Mouse (Mus musculus): ENCODE data around the gene Plcd1.

The Plcd1 gene

GRCm38 (mm10) chr9:119091581-119092310 is 1.6 kb downstream of the Plcd1 start:
- ATAC-seq (ENCODE audit: low TSS enrichment): no peak

- no peak for ATAC-seq (ENCODE audit: low TSS enrichment)
Observed at GRCm38 (mm10) chr9:119090462-119090861, 2.8 kb downstream of the Plcd1 start.

- ATAC-seq (ENCODE audit: low TSS enrichment): no peak
Observed at GRCm38 (mm10) chr9:119089437-119089836, 3.9 kb downstream of the Plcd1 start.

- ATAC-seq (ENCODE audit: low TSS enrichment): peak; percentile 74
Observed at GRCm38 (mm10) chr9:119088148-119088801, 5.0 kb downstream of the Plcd1 start.

GRCm38 (mm10) chr9:119087309-119087708 is 6.0 kb downstream of the Plcd1 start:
- ATAC-seq (ENCODE audit: low TSS enrichment): no peak

- no peak for ATAC-seq (ENCODE audit: low TSS enrichment)
Observed at GRCm38 (mm10) chr9:119086451-119086850, 6.9 kb downstream of the Plcd1 start.

GRCm38 (mm10) chr9:119083966-119084365 is 9.3 kb downstream of the Plcd1 start:
- ATAC-seq (ENCODE audit: low TSS enrichment): no peak

- no peak for ATAC-seq (ENCODE audit: low TSS enrichment)
Observed at GRCm38 (mm10) chr9:119082656-119083430, 10.5 kb downstream of the Plcd1 start.

GRCm38 (mm10) chr9:119082039-119082438 is 11.3 kb downstream of the Plcd1 start:
- no peak for ATAC-seq (ENCODE audit: low TSS enrichment)

- ATAC-seq (ENCODE audit: low TSS enrichment): no peak
Observed at GRCm38 (mm10) chr9:119080040-119080675, 13.1 kb downstream of the Plcd1 start.

GRCm38 (mm10) chr9:119075685-119076084 is 17.6 kb downstream of the Plcd1 start:
- ATAC-seq (ENCODE audit: low TSS enrichment): no peak

- ATAC-seq (ENCODE audit: low TSS enrichment): no peak
Observed at GRCm38 (mm10) chr9:119073184-119073895, 20.0 kb downstream of the Plcd1 start.

GRCm38 (mm10) chr9:119071786-119072185 is 21.5 kb downstream of the Plcd1 start:
- no peak for ATAC-seq (ENCODE audit: low TSS enrichment)

GRCm38 (mm10) chr9:119070173-119070825 is 23.0 kb downstream of the Plcd1 start:
- no peak for ATAC-seq (ENCODE audit: low TSS enrichment)

- no peak for ATAC-seq (ENCODE audit: low TSS enrichment)
Observed at GRCm38 (mm10) chr9:119068266-119068665, 25.0 kb downstream of the Plcd1 start.

- ATAC-seq (ENCODE audit: low TSS enrichment): peak; percentile 69
Observed at GRCm38 (mm10) chr9:119067601-119068000, 25.7 kb downstream of the Plcd1 start.

GRCm38 (mm10) chr9:119064296-119064695 is 29.0 kb downstream of the Plcd1 start:
- ATAC-seq (ENCODE audit: low TSS enrichment): no peak

GRCm38 (mm10) chr9:119063036-119063644 is 30.2 kb downstream of the Plcd1 start:
- ATAC-seq (ENCODE audit: low TSS enrichment): no peak

- no peak for ATAC-seq (ENCODE audit: low TSS enrichment)
Observed at GRCm38 (mm10) chr9:119060701-119061100, 32.6 kb downstream of the Plcd1 start.

GRCm38 (mm10) chr9:119058245-119058644 is 35.1 kb downstream of the Plcd1 start:
- ATAC-seq (ENCODE audit: low TSS enrichment): no peak
